Mouse (Mus musculus): ENCODE measurements around the gene Nphs1. TPM values are rescaled to one million over a fixed set of nuclear protein-coding genes. Genes with fewer than 3 reads are reported as not detected.

Nphs1 gene
- polyA plus RNA-seq (2015; fragmentation: Nextera tagmentation; extraction: Ambion mirVana) = 0.23 TPM in 1 of 2 replicates, not detected in the other

- Histone ChIP-seq H3K36me3 (no peaks in the 10 kb centered on the region), H3K9me3 (no peaks in the 10 kb centered on the region), H3K4me3 (peak within 1 kb of the TSS; percentile 20), H3K4me1 (peaks cover 27% of the 10 kb centered on the region), H3K9ac (replicated peaks) (peak within 1 kb of the TSS; percentile 25), H3K4me2 (replicated peaks) (peak within 1 kb of the TSS; percentile 45), H3K27me3 (peaks cover 89% of the 10 kb centered on the region), H3K27ac (replicated peaks) (no peak within 1 kb of the TSS)
- WGBS = under 1% methylated on average over 15 of the region's 16 CpGs
- ATAC-seq (replicated peaks) = peak; percentile 80
Observed at GRCm38 (mm10) chr7:30457629-30458330, at the start of gene Nphs1, which contains the start of gene Kirrel2. Gene Nphs1 (plus strand): TSS chr7:30458315. Gene Kirrel2 (minus strand): TSS chr7:30457690.

- WGBS = 85% methylated on average over 3 of the region's 3 CpGs
- no peak overlapping the region for H3K27ac ChIP-seq (replicated peaks)
Observed at GRCm38 (mm10) chr7:30408639-30409038, 49.5 kb upstream of the Nphs1 start.

GRCm38 (mm10) chr7:30409789-30410188 is 48.3 kb upstream of the Nphs1 start:
- Histone ChIP-seq H3K36me3 (no peaks in the 10 kb centered on the region), H3K4me3 (no peak overlapping the region), H3K27me3 (no peaks in the 10 kb centered on the region; the same call in 1 of the 2 replicates), H3K9me3 (no peaks in the 10 kb centered on the region), H3K27ac (replicated peaks) (no peak overlapping the region), H3K9ac (replicated peaks) (no peak overlapping the region), H3K4me2 (replicated peaks) (no peak overlapping the region), H3K4me1 (no peaks in the 10 kb centered on the region)
- no peak for ATAC-seq (replicated peaks)
- WGBS = 80% methylated on average over 2 of the region's 2 CpGs

More at GRCm38 (mm10) chr7:30408639-30409038, 49.5 kb upstream of the Nphs1 start:
- Histone ChIP-seq H3K9me3 (no peaks in the 10 kb centered on the region), H3K27me3 (no peaks in the 10 kb centered on the region; the same call in 1 of the 2 replicates), H3K4me1 (no peaks in the 10 kb centered on the region), H3K36me3 (no peaks in the 10 kb centered on the region), H3K4me3 (no peak overlapping the region), H3K9ac (replicated peaks) (no peak overlapping the region), H3K4me2 (replicated peaks) (no peak overlapping the region)
- no peak for ATAC-seq (replicated peaks)

GRCm38 (mm10) chr7:30411023-30411422 is 47.1 kb upstream of the Nphs1 start:
- H3K27ac ChIP-seq (replicated peaks) = no peak overlapping the region
- H3K27me3 ChIP-seq = no peaks in the 10 kb centered on the region; the same call in 1 of the 2 replicates
- no peaks in the 10 kb centered on the region for H3K36me3 ChIP-seq
- WGBS = 88% methylated on average over 3 of the region's 3 CpGs
- ATAC-seq (replicated peaks) = no peak
- H3K4me1 ChIP-seq = no peaks in the 10 kb centered on the region
- no peak overlapping the region for H3K4me2 ChIP-seq (replicated peaks)
- H3K9ac ChIP-seq (replicated peaks) = no peak overlapping the region
- no peak overlapping the region for H3K4me3 ChIP-seq
- H3K9me3 ChIP-seq = no peaks in the 10 kb centered on the region

- no peak overlapping the region for H3K27ac ChIP-seq (replicated peaks)
- no peaks in the 10 kb centered on the region for H3K36me3 ChIP-seq
- no peak overlapping the region for H3K4me3 ChIP-seq
- H3K9ac ChIP-seq (replicated peaks) = no peak overlapping the region
- ATAC-seq (replicated peaks) = no peak
- no peaks in the 10 kb centered on the region for H3K9me3 ChIP-seq
- no peak overlapping the region for H3K4me2 ChIP-seq (replicated peaks)
- WGBS = 66% methylated on average over 4 of the region's 4 CpGs
- H3K27me3 ChIP-seq = no peaks in the 10 kb centered on the region; the same call in 1 of the 2 replicates
- H3K4me1 ChIP-seq = no peaks in the 10 kb centered on the region
Observed at GRCm38 (mm10) chr7:30412735-30413147, 45.4 kb upstream of the Nphs1 start.

- Histone ChIP-seq H3K9ac (replicated peaks) (no peak within 1 kb of the TSS), H3K4me1 (no peaks in the 10 kb centered on the region), H3K4me2 (replicated peaks) (no peak within 1 kb of the TSS), H3K27ac (replicated peaks) (no peak within 1 kb of the TSS), H3K4me3 (no peak within 1 kb of the TSS), H3K27me3 (no peaks in the 10 kb centered on the region; the same call in 1 of the 2 replicates), H3K9me3 (no peaks in the 10 kb centered on the region), H3K36me3 (no peaks in the 10 kb centered on the region)
- 73% methylated on average over 5 of the region's 5 CpGs for WGBS
- no peak for ATAC-seq (replicated peaks)
Observed at GRCm38 (mm10) chr7:30413596-30413995, 44.5 kb upstream of the Nphs1 start, which contains the start of gene Tyrobp. Gene Tyrobp (plus strand): TSS chr7:30413760.

GRCm38 (mm10) chr7:30417856-30418255 is 40.3 kb upstream of the Nphs1 start:
- 82% methylated on average over 9 of the region's 9 CpGs for WGBS
- Histone ChIP-seq H3K9me3 (no peaks in the 10 kb centered on the region), H3K27me3 (no peaks in the 10 kb centered on the region; the same call in 1 of the 2 replicates), H3K9ac (replicated peaks) (no peak overlapping the region), H3K4me2 (replicated peaks) (no peak overlapping the region), H3K36me3 (no peaks in the 10 kb centered on the region), H3K4me1 (peaks cover 13% of the 10 kb centered on the region), H3K4me3 (no peak overlapping the region), H3K27ac (replicated peaks) (no peak overlapping the region)
- no peak for ATAC-seq (replicated peaks)

- peaks cover 20% of the 10 kb centered on the region for H3K4me1 ChIP-seq
- H3K27ac ChIP-seq (replicated peaks) = no peak within 1 kb of the TSS
- H3K27me3 ChIP-seq = no peaks in the 10 kb centered on the region
- H3K4me2 ChIP-seq (replicated peaks) = no peak within 1 kb of the TSS
- H3K36me3 ChIP-seq = no peaks in the 10 kb centered on the region
- no peak within 1 kb of the TSS for H3K4me3 ChIP-seq
- H3K9me3 ChIP-seq = no peaks in the 10 kb centered on the region
- no peak within 1 kb of the TSS for H3K9ac ChIP-seq (replicated peaks)
- WGBS = 72% methylated on average over 10 of the region's 10 CpGs
- no peak for ATAC-seq (replicated peaks)
Observed at GRCm38 (mm10) chr7:30419561-30420499, 38.3 kb upstream of the Nphs1 start, which contains the start of gene Hcst. Gene Hcst (minus strand): TSS chr7:30419854.

- H3K9me3 ChIP-seq = no peaks in the 10 kb centered on the region
- H3K27ac ChIP-seq (replicated peaks) = no peak overlapping the region
- H3K4me3 ChIP-seq = no peak overlapping the region
- peaks cover 20% of the 10 kb centered on the region for H3K4me1 ChIP-seq
- H3K9ac ChIP-seq (replicated peaks) = no peak overlapping the region
- H3K36me3 ChIP-seq = peaks cover under 1% of the 10 kb centered on the region; the same call in 1 of the 2 replicates
- no peaks in the 10 kb centered on the region for H3K27me3 ChIP-seq
- 88% methylated on average over 3 of the region's 3 CpGs for WGBS
- H3K4me2 ChIP-seq (replicated peaks) = no peak overlapping the region
- no peak for ATAC-seq (replicated peaks)
Observed at GRCm38 (mm10) chr7:30420673-30421072, 37.4 kb upstream of the Nphs1 start.

GRCm38 (mm10) chr7:30421175-30421889 is 36.8 kb upstream of the Nphs1 start, which contains the start of gene Nfkbid:
Gene Nfkbid (plus strand): TSS chr7:30421732.
- no peaks in the 10 kb centered on the region for H3K9me3 ChIP-seq
- H3K27me3 ChIP-seq = no peaks in the 10 kb centered on the region
- H3K36me3 ChIP-seq = peaks cover 6% of the 10 kb centered on the region; the same call in 1 of the 2 replicates
- WGBS = 9% methylated on average over 31 of the region's 31 CpGs
- H3K4me1 ChIP-seq = peaks cover 20% of the 10 kb centered on the region
- peak within 1 kb of the TSS; percentile 62 for H3K9ac ChIP-seq (replicated peaks)
- peak within 1 kb of the TSS; percentile 62 for H3K27ac ChIP-seq (replicated peaks)
- peak within 1 kb of the TSS; percentile 94 for H3K4me2 ChIP-seq (replicated peaks)
- peak; percentile 26; the same call in 1 of the 2 replicates for ATAC-seq (replicated peaks)
- H3K4me3 ChIP-seq = peak within 1 kb of the TSS; percentile 53

GRCm38 (mm10) chr7:30421890-30422435 is 36.2 kb upstream of the Nphs1 start:
- Histone ChIP-seq H3K9ac (replicated peaks) (peak overlapping the region; percentile 62), H3K4me2 (replicated peaks) (peak overlapping the region; percentile 94), H3K27me3 (no peaks in the 10 kb centered on the region), H3K36me3 (peaks cover 12% of the 10 kb centered on the region; the same call in 1 of the 2 replicates), H3K27ac (replicated peaks) (peak overlapping the region; percentile 62), H3K9me3 (no peaks in the 10 kb centered on the region), H3K4me3 (peak overlapping the region; percentile 53), H3K4me1 (peaks cover 20% of the 10 kb centered on the region)
- under 1% methylated on average over 45 of the region's 45 CpGs for WGBS
- peak; percentile 89 for ATAC-seq (replicated peaks)
